Mouse (Mus musculus) hindbrain, embryonic 11.5 days (tissue): Measurements from ENCODE around the gene Pole4. TPM values are rescaled to one million over a fixed set of nuclear protein-coding genes. Genes with fewer than 3 reads are reported as not detected.

Experiments used
- ATAC-seq: fragments of 200-750 bp; cut with Nextera tagmentation; 2 replicates; pipeline ENCODE4 v1.8.0; 2017; ENCODE audit warnings: mild to moderate bottlenecking, moderate TSS enrichment, moderate library complexity; ENCODE audit not compliant: low FRiP score
- DNase-seq: peaks from one replicate; pipeline ENCODE4 v3.0.0-alpha.2; 2015; ENCODE audit warnings: low spot score
- H3K27ac ChIP-seq: fragments of 300-500 bp; sonication (generic); 2 replicates; pipeline ENCODE4 v1.5.1; 2014; ENCODE audit warnings: mild to moderate bottlenecking, low read depth, low read length
- H3K27me3 ChIP-seq: fragments of 300-500 bp; sonication (generic); 2 replicates; pipeline ENCODE4 v1.6.1; 2014; ENCODE audit warnings: mild to moderate bottlenecking, low read length, moderate library complexity, mixed read lengths; ENCODE audit not compliant: control insufficient read depth, insufficient read depth
- H3K36me3 ChIP-seq: fragments of 300-500 bp; sonication (generic); 2 replicates; pipeline ENCODE4 v1.6.1; 2014; ENCODE audit warnings: mild to moderate bottlenecking, low read length, moderate library complexity, mixed read lengths; ENCODE audit not compliant: control insufficient read depth, insufficient read depth
- H3K4me1 ChIP-seq: fragments of 300-500 bp; sonication (generic); replicated peaks from 2 replicates; pipeline ENCODE4 v1.6.1; 2014; ENCODE audit warnings: low read length, mixed read lengths; ENCODE audit not compliant: control insufficient read depth, insufficient read depth
- H3K4me2 ChIP-seq: fragments of 300-500 bp; sonication (generic); replicated peaks from 2 replicates; pipeline ENCODE4 v1.6.1; 2014; ENCODE audit warnings: mild to moderate bottlenecking, low read depth, low read length
- H3K4me3 ChIP-seq: fragments of 300-500 bp; sonication (generic); 2 replicates; pipeline ENCODE4 v1.5.1; 2014; ENCODE audit warnings: low read depth, low read length
- H3K9ac ChIP-seq: fragments of 300-500 bp; sonication (generic); 2 replicates; pipeline ENCODE4 v1.6.1; 2014; ENCODE audit warnings: low read depth, low read length
- H3K9me3 ChIP-seq: fragments of 300-500 bp; sonication (generic); 2 replicates; pipeline ENCODE4 v1.6.1; 2016; ENCODE audit warnings: low read length; ENCODE audit not compliant: control insufficient read depth
- WGBS: fragments of 180-500 bp; shearing (Covaris S2); extraction: QIAGEN DNeasy Blood & Tissue Kit; methylation state at CpG from one replicate; pipeline ENCODE4 v1.1.7; 2014; 5-methylcytosine and 5-hydroxymethylcytosine counted together
- polyA plus RNA-seq: library from polyadenylated mRNA; unstranded; fragments of >200 nt; fragmentation: Nextera tagmentation; extraction: Ambion mirVana; gene quantifications from 2 replicates; pipeline ENCODE4 v1.2.1, GENCODE M21; 2014

Gene Pole4
- polyA plus RNA-seq, 1 experiment from 2014 or later = 107 TPM

DNA sequence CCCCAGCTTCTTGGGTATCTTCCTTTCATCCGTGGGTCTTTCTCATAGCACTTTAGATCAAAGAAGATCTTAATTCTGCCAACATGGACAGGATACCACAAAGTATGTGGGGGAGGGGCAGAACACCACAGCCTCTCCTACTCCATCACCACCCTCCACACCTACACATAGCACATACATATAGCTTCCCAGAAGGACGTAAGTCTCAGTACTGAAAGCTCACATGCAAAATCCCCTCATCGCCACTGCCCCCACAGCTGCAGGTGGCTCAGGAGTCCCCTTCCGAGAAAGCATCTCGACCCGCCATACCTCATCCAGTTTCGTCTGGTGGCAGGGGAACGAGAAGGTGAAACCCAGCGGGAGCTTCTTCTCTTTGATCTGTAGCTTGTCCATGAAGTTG, 39.4 kb upstream of the Pole4 start:
- H3K9ac ChIP-seq = no peak overlapping the region
- no peak overlapping the region for H3K4me3 ChIP-seq
- no peaks in the 10 kb centered on the region for H3K9me3 ChIP-seq
- no peak overlapping the region for H3K4me2 ChIP-seq
- H3K4me1 ChIP-seq = no peaks in the 10 kb centered on the region
- H3K27me3 ChIP-seq = no peaks in the 10 kb centered on the region
- DNase-seq (no peak), ATAC-seq (no peak)
- H3K36me3 ChIP-seq = 0 out of 2 replicates have a peak, but pooled peaks cover 2% of the 10 kb centered on the region
- 94% methylated on average over 9 of the region's 9 CpGs for WGBS
- no peak overlapping the region for H3K27ac ChIP-seq

DNA sequence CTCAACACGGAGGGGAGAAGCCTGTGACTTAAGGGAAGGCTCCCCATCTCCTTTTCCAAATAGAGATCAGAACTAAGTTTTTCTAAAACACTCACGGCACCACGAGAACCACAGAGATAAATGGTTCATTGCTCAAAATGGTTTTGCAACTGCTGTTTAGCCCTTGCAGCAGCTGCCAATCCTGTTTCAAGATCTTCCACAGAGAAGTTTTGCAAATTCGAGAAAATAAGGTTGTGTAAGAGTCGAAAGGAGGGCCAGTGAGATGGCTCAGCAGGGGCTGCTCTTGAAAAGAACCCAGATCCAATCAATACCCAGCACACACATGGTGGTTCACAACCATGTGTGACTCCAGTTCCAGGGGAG, 36.3 kb upstream of the Pole4 start:
- no peak overlapping the region for H3K4me2 ChIP-seq
- H3K4me3 ChIP-seq = no peak overlapping the region
- H3K9me3 ChIP-seq = no peaks in the 10 kb centered on the region
- DNase-seq = no peak
- no peak overlapping the region for H3K9ac ChIP-seq
- no peaks in the 10 kb centered on the region for H3K36me3 ChIP-seq
- WGBS = 86% methylated on average over 5 of the region's 5 CpGs
- no peak for ATAC-seq
- H3K27ac ChIP-seq = no peak overlapping the region
- H3K4me1 ChIP-seq = no peaks in the 10 kb centered on the region
- H3K27me3 ChIP-seq = no peaks in the 10 kb centered on the region

DNA sequence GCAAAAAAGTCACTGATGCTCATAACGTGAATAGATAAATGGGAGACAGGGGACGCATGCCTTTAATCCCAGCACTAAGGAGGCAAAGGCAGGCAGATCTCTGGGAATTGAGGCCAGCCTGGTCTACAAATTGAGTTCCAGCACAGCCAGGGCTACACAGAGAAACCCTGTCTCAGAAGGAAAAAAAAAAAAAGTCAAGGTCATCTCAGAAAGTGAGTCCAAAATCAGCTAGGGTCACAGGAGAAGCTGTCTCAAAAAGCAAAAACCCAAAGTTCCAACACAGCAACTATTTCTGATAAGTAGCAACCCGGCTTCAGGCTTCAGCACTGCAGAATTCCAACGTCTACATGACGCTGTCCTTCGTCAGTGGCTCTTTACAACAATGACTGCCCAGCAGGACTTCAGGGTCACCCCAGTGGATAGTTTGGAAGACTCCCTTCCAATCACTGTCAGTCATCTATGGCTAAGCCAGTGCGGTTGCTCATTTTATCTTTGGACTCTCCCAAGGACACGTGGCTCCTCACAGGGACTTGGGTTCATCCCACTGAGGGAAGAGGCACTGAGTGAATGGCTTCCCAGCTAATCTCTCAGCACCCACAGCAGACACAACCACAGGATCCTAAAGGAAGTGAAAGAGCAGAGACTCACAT, 35.8 kb upstream of the Pole4 start:
- ATAC-seq = no peak
- H3K4me2 ChIP-seq = no peak overlapping the region
- H3K27me3 ChIP-seq = no peaks in the 10 kb centered on the region
- no peaks in the 10 kb centered on the region for H3K4me1 ChIP-seq
- DNase-seq = no peak
- H3K27ac ChIP-seq = no peak overlapping the region
- no peak overlapping the region for H3K4me3 ChIP-seq
- no peaks in the 10 kb centered on the region for H3K9me3 ChIP-seq
- 87% methylated on average over 8 of the region's 8 CpGs for WGBS
- no peaks in the 10 kb centered on the region for H3K36me3 ChIP-seq
- no peak overlapping the region for H3K9ac ChIP-seq

DNA sequence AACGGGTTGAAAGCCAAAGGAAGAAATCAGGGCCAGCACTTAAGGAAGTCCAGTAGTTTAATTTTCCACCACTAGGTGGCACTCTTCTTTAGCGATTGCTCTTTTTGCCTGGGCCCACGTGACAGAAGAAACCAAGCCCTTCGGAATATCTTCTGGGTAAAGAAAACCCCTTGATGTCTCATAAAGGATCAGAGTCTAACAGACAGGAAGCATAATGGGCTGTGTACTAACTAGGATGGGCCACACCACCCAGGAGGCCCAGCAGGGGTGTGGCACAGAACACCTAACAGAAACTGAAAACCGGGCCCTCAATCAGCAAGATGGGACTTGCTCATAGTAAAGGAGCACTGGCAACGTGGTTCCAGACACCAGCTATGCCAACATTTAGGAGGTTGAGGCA, 35.1 kb upstream of the Pole4 start:
- WGBS = 35% methylated on average over 6 of the region's 6 CpGs
- Histone ChIP-seq H3K9me3 (no peaks in the 10 kb centered on the region), H3K4me1 (no peaks in the 10 kb centered on the region), H3K27ac (no peak overlapping the region), H3K27me3 (no peaks in the 10 kb centered on the region), H3K4me3 (no peak overlapping the region), H3K36me3 (no peaks in the 10 kb centered on the region), H3K4me2 (no peak overlapping the region), H3K9ac (no peak overlapping the region)
- DNase-seq (peak; percentile 87), ATAC-seq (peak; percentile 60; the same call in 1 of the 2 replicates)

GRCm38 (mm10) chr6:82737634-82738540, 32.7 kb upstream of the Pole4 start:
- DNase-seq (no peak), ATAC-seq (no peak)
- Histone ChIP-seq H3K4me3 (no peak overlapping the region), H3K4me2 (no peak overlapping the region), H3K9me3 (no peaks in the 10 kb centered on the region), H3K36me3 (no peaks in the 10 kb centered on the region), H3K27ac (no peak overlapping the region), H3K27me3 (no peaks in the 10 kb centered on the region), H3K9ac (no peak overlapping the region), H3K4me1 (no peaks in the 10 kb centered on the region)
- 94% methylated on average over 27 of the region's 27 CpGs for WGBS

DNA sequence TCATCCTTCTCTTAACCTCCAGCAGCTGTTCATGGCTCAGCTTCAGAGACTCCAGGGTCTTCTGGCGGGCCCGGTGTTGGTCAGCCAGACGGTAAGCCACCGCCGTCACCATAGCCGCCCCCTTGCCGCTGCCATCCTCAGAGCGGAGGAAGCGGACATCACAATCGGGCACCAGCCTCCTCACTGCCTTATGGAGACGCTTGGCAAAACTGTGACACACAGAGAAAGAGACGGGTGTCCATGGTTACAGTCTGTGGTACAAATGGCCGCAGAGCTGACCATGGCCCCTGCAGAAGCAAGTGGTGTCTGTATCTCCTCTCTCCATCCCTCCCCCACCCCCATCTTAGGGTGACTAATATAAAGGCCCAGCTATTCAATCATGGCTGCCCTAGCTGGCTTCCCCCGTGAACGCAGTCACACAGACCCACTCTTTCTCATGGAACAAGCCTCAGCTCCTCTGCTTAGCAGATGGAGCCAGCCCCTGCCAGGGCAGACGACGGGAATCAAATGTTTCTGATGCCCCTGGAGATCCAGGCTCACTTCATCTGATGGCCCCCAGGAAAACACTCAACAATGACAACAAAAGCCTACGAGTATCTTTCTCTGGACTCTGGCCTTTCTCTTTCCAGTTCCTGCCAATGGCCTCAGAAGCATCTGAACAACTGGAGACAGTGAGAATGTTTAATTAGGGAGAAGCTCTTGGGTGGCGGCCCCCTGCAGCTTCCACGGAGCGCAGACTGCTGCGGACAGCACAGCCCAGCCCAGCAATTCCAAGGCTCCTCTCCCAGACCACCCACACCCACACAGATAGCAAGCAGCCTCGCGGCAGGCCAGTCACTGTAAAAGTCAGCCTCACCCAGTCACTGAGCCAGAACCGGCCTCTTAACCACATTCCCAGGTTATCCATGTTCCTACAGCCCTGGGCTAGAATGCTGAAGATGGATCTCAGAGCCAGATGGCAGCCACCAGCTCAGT, 31.7 kb upstream of the Pole4 start:
- H3K27me3 ChIP-seq = no peaks in the 10 kb centered on the region
- H3K4me3 ChIP-seq = no peak overlapping the region
- H3K9me3 ChIP-seq = no peaks in the 10 kb centered on the region
- WGBS = 86% methylated on average over 25 of the region's 25 CpGs
- no peak overlapping the region for H3K4me2 ChIP-seq
- DNase-seq (no peak), ATAC-seq (no peak)
- H3K4me1 ChIP-seq = no peaks in the 10 kb centered on the region
- H3K36me3 ChIP-seq = no peaks in the 10 kb centered on the region
- H3K9ac ChIP-seq = no peak overlapping the region
- H3K27ac ChIP-seq = no peak overlapping the region

- H3K36me3 ChIP-seq = no peaks in the 10 kb centered on the region; the same call in 1 of the 2 replicates
- DNase-seq = peak; percentile 8
- WGBS = 90% methylated on average over 7 of the region's 7 CpGs
These were observed 30.2 kb upstream of the Pole4 start for GRCm38 (mm10) chr6:82735347-82735746.

DNA sequence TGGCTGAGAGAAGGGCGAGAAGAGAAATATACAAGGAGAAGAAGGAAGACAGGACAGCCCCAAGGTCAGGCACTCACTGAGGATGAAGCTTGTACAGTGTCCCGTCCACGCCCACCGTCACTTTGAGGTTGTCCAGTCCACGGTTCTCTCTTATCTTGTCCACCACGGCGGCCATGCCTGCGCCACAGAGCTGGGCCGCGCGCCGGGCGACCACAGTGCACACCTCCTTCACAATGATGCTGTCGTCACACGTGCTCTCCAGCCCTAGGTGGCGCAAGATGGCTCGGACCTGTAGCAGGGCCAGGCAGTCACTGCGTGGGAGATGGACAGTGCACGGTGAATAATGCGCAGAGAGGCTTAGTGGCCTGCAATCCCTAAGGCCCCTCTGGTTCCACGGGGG, 23.5 kb upstream of the Pole4 start:
- ATAC-seq (no peak), DNase-seq (no peak)
- no peaks in the 10 kb centered on the region for H3K9me3 ChIP-seq
- no peaks in the 10 kb centered on the region for H3K4me1 ChIP-seq
- no peak overlapping the region for H3K4me2 ChIP-seq
- H3K36me3 ChIP-seq = no peaks in the 10 kb centered on the region; the same call in 1 of the 2 replicates
- H3K27ac ChIP-seq = no peak overlapping the region
- H3K4me3 ChIP-seq = no peak overlapping the region
- H3K9ac ChIP-seq = no peak overlapping the region
- WGBS = 89% methylated on average over 20 of the region's 21 CpGs
- H3K27me3 ChIP-seq = no peaks in the 10 kb centered on the region

More at GRCm38 (mm10) chr6:82735347-82735746, 30.2 kb upstream of the Pole4 start:
- no peak overlapping the region for H3K27ac ChIP-seq
- no peaks in the 10 kb centered on the region for H3K4me1 ChIP-seq
- no peak overlapping the region for H3K4me3 ChIP-seq
- no peak overlapping the region for H3K9ac ChIP-seq
- H3K4me2 ChIP-seq = no peak overlapping the region
- ATAC-seq = no peak
- H3K9me3 ChIP-seq = no peaks in the 10 kb centered on the region
- no peaks in the 10 kb centered on the region for H3K27me3 ChIP-seq
